Mouse (Mus musculus): ENCODE measurements around the gene Cpne4.

Cpne4 gene

DNA sequence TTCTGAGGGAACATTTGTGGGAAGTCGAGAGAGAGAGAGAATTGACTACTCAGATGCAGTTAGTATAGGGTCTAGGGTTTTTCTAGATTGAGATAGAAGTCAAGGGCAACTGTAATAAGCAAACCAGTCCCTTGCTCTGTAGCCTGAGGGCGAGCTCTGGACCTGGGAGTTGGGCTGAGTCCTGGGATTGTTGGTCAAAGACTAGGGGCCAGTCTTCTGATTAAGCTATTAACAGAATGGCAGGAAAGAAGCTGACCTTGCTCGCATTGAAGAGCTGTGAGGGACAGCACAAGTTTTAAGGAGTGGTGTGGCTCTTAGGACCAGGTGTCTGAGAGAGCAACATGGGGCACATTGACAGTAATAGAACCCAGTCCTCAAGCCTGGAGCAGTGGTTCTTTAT, 140.0 kb downstream of the Cpne4 start:
- DNase-seq (ENCODE audit: low read depth), result no peak

DNA sequence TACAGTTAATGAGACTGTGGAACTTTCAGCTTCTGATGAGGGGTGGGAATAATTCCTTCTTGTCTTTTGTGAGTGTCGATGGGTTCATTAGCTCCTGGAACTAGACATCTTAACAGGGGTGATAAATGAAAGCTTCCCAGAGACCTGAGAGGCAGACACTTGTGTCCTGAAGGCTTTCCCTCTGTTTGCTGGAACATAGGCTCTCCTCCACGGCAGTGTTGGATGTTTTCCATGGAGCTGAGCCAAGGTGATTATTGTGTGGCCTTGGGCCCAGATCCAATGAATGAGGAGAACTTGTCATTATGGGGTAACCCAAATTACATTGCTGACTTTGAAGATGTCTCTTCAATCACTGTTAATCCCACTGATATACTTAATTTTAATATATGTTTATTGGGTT, 146.1 kb downstream of the Cpne4 start:
- no peak for DNase-seq (ENCODE audit: low read depth)

DNA sequence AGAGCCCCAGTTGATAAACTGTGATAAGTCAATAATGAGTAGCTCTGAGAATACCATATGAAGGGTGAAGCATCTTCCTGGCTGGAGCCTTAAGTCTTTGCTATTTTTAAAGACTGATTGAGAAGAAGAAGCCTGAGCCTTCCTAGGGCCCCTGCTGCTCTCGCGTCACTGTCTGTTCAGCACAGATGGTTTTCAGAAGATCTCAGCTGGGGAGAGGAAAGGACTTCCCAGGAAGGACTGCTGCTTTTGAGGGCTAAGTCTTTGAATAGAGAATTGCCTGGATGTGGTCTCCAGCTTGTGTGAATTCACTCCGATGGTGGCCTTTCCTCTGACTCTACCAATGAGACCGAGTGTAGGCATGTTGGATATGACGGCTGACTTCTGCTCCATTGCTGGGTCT, 163.7 kb downstream of the Cpne4 start:
- DNase-seq (ENCODE audit: low read depth), result no peak

DNA sequence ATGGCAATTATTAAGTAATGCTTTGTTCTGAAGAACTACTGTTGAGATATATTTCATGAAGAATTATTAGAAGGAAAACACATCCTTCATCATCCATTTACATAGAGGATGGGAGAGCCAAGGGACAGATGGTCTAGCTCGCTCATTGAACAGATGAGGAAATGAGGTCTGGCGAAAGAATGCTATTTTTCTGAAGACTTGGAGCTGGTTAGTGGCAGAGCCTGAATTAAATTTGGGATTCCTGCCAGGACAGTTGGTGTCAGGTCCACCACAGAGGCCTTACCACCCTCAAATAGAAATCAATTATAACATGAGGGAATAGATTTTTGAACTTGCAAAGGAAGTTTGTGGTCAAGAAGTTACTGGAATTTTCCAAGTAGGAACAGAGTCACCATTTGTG, 178.2 kb downstream of the Cpne4 start:
- no peak for DNase-seq (ENCODE audit: low read depth)

DNA sequence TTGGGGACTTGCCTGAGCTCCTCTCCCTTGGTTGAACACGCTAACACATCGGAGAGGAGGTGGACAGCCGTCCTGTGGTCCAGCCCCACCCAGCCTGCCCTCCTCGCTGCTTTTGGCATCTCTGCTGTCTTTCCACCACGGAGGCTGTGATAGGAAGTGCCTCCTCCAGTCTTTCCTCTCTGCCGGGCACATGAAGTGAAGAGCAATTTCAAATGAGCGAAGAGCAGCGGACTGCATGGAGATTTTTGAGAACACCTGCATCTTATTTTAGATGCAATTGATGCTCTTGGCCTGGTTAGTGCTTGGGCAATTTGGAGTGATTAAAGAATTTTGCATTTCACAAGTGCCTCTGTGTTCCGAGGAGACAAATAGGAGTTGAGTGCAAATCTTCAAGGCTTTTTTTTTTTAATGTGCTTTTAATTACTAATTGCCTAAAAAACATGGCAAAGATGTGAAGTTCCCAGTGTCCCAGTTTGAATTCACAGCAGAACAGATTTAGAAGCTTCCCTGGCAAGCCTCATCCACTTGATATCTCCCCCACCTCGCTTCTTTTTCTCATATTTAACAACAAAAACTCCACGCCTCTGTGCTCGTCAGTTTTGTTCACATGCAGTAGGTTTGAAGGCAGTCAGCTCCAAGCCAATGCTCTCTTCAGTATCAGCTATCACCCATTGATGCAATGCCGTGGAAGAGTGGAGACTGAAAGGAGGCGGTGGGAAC, 195.7 kb downstream of the Cpne4 start:
- no peak for DNase-seq (ENCODE audit: low read depth)

DNA sequence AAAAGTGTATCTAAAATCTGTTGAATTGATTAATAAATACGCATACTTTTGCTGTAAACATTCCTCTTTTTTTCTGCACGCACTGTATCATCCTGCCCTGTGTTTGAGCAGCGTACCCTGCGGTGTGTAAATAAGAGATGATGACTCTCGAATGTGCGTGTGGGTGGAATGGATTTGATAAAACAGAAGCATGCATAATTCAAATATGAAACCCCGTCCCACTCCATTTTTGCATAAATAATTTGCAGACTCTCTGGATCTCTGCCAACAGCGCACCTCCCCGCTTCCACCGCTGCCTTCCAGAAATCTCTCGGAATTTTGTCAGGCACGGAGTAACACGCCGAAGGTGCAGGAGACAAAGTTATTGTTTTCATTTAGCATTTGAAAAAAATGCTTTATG, 208.4 kb downstream of the Cpne4 start:
- DNase-seq (ENCODE audit: low read depth), result no peak

DNA sequence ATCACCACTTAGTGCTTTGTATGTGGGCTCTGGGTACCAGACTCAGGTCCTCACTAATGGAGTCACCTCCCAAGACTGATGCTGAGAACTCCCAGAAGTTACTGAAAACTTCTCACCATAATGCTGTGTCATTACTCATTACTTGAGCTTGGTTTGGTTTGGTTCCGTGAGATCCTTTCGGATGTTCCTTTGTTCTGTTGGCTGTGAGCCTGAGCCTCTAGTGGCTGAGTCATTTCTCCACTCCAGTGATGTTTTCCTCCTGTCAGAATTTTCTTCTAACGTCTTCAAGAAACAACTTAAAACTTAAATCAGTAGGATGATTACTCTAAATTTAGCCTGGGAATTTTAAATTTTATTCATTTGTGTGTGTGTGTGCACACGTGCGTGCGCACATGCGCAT, 212.9 kb downstream of the Cpne4 start:
- no peak for DNase-seq (ENCODE audit: low read depth)

DNA sequence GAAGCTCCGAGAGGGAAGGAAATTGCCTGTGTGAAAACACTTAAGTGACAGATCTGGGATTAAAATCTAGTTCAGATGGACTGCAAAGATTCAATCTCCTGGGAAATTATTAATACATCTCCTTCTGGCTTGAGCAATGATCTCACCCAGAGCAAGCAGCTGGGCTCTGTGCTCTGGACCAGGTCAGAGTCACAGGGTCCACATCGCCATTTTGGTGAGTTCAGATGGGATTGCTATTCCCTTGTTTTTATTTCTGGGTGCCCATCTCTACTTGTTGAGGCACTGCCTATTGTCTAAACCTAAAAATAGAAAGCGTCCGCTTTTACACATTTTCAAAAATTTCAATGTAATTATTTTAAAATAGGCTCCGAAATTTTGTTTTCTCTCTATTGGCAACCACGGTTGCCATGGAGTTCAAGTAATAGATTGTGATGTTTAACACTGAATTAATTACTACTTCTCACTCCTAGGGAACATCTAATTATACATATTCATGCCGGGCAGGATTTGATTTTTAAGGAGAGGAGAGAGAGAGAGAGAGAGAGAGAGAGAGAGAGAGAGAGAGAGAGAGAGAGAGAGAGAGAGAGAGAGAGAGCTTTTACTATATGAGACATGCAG, 229.2 kb downstream of the Cpne4 start:
- no peak for DNase-seq (ENCODE audit: low read depth)

DNA sequence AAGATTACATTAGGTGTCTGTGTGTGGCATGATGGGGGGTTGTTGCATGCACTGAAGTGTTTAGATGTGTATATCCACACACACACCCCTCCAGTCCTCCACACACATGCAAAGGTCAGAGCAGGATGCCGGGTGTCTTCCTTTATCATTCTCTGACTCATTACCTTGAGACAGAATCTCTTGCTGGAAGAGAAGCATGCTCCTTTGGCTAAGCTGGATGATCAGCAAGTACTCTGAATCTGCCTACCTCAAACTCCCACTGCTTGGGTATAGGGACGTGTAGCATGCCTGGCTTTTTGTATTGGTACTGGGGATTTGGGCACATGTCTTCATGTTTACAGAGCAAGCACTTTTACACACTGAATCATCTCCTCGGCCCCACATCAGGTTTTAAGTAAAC, 230.0 kb downstream of the Cpne4 start:
- no peak for DNase-seq (ENCODE audit: low read depth)

DNA sequence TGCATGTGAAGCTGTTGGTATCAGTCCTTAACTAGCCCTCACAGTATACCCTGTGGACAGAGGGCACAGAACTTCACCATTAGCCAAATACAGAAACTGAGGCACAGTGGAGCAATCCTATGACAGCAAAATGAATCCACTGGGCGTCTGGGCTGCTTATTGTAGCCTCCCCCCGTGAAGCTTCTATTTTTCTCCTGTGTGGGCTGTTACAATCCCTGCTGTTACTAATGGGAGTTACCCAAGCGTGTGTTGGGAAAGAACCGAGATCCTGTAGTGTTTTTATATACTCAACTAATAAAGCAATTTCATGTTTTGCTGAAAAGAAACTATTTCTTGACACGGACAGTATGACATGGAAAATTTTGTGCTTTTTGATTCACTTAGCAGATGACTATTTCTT, 230.7 kb downstream of the Cpne4 start:
- DNase-seq (ENCODE audit: low read depth), result no peak

DNA sequence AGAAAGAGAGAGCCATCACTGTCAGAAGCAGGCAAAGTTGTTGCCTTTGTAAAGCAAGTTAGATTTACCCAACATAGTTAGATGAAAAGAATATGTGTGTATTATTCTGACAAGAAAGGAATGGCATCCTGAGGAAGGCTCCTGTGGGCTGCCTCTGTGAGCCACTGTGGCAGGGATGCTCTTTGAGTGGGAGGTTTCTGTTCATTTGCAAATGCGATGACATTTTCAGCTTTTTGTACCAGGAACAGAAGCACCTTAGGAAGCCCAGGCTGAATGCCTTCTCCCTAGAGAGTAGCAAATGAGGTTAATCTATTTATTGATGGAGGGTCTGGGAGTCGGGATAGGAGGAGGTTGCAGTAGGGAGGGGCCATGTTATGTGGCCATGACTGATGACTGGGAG, 249.5 kb downstream of the Cpne4 start:
- no peak for DNase-seq (ENCODE audit: low read depth)

DNA sequence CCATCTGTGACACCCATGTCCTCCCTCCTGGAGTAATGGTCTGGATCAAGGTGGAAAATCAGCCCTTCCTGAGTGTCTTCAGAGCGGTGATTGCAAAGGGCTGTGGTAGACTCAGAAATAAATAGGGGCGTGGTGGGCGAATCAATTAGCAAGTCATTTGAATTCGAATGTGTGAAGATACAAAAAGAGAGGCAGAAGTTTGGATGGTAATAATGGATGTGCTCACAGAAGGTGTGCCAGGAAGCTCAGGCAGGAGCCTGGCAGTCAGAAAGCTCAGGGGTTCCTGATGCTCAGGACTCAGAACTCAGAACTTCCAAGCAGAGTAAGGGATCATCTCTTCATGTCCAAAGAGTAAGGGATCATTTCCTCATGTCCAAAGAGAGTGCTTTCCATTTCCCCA, 257.7 kb downstream of the Cpne4 start:
- DNase-seq (ENCODE audit: low read depth), result no peak

DNA sequence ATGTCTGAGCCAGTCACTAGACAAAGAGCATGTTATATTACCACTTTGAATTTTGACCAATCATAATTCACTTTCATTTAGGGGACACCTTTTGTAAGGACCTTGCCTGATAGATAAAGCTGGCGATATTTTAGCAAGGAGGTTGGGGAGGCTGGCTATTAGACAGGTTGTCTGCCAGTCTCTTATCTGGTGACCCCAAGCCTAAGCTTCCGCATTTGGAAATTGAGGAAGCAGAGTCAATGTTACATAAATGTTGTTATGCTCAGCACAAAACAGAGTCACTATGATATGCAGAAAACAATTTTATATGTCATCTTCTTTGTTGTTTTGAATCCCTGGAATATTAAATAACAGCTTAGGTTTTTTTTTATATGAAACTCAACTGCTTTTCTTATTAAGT, 267.6 kb downstream of the Cpne4 start:
- no peak for DNase-seq (ENCODE audit: low read depth)

DNA sequence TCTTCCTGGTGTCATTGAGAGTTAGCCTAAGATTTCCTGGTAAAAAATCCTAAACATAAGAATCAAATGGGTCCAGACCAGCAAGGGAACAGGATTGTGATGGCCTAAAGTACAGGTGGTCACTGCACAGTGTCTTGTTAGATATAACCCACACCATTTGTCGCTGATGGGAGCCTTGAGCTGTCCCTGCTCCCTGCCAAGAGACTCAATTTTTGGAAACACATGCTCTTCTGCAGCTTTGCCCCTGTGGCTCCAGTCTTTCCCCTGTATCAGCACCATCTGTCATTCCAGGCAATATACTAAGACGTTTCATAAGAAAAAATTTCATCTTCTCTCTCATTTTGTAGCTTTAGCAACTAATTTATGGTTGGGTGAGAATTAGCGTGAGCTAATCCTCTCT, 281.6 kb downstream of the Cpne4 start:
- DNase-seq (ENCODE audit: low read depth), result no peak

DNA sequence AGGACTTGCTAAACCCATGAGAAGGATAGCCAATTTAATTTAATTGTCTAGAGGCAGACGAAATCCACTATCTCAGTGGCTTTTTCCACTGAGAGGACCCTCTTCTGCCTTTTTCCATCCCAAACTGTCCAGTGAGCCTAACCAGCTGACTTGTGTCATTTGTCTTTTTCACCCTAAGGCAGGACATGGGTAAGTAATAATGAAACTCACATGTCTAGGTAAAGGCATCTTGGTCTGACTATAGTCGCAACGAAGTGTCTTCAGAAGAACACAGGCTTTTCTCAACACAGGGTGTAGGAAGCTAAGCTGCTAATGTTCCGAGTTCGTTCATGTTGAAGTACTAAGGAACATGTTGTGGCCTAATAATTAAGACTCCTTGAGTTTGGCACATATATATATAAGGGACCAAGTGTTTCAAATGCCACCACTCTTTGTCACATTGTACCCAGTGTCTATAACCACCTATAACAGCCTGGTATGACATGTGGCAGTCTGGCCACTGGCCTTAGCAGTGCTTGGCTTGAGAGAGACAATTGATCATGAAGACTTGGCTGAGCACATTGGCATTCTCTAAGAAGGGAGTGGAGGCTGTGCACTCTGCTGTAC, 286.0 kb downstream of the Cpne4 start:
- DNase-seq (ENCODE audit: low read depth), result no peak

DNA sequence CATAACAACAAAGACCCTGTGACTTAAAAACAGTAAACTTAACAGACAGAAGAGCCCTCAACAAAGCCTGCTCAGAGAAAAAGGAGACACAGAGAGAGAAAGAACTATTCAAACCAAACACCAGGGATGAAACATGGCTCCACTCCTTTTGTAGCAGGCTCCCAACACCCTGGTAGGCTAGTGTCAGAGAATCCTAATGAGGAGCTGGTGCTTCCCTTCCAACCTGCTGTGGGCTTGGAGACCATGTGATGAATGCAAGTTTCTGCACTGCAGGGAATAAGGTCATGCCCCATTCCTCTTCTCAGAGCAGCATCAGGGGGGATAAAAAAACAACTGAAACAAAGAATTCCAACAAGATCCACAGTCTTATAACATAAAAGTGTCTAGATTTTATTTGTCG, 290.8 kb downstream of the Cpne4 start:
- no peak for DNase-seq (ENCODE audit: low read depth)

DNA sequence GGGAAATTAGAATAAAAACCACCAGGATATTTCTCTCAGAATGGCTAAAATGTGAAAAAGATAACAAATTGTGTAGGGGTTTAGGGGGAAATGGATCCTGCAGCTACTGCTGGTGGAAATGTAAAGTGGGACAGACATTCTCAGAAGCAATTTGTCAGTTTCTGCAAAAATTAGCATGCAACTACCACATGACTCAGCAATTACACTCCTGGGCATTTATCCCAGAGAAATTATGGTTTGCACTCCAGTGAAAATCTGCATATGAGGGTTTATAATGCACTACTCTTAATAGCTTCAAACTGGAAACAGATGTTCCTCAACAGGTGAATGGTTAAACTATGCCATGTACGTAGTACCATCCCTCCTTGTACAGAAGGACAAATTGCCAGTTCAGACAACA, 294.2 kb downstream of the Cpne4 start:
- DNase-seq (ENCODE audit: low read depth), result no peak

DNA sequence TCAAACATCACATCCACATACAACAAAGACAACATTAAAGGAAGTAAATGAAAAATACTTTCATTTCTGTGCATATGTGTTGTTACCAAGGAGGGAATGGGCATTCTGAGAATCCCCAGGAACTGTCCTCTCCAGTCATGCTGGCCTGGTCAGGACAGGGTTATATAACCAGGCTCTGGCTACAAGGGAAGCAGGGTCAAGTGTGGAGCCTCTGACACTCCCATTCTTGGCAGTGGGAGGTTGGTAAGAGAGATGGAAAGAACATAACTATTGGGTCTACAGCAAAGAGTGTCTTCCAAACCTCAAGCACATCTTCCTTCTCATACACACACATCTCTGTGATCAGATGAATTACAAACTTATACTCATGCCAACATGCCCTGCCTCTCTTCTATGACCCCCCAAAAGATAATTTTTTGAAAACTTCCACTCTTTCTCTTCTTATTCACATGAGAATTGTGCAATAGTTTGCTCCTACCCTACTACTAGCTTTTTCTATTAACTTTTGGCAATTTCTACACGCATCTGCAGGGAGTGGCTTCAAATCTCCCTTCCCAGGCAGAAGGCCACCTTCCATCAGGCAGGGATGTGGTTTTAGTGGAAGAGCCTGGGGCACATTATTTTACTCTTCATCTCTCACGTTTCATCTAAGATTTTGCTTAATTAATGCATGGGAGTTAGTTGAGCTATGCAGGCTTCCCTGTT, 298.3 kb downstream of the Cpne4 start:
- DNase-seq (ENCODE audit: low read depth), result no peak

DNA sequence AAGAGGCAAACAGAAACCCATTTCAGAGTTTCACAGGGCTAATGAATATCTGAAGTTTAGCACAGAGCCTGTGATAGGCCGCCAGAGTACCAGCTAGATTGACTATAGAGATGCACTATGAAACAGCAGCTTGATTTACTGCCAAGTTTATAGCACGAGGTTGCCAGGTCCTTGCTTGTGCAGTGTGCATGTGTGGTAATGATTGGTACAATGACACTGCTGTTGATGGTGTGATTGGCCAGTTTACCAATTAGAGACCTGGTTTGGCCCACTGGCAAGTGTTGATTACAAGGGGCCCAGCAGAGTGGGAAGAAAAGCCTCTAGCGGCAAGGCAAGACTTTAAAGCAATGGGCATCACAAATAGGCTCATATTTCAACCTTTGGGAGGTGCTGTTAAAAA, 306.6 kb downstream of the Cpne4 start:
- DNase-seq (ENCODE audit: low read depth), result no peak

DNA sequence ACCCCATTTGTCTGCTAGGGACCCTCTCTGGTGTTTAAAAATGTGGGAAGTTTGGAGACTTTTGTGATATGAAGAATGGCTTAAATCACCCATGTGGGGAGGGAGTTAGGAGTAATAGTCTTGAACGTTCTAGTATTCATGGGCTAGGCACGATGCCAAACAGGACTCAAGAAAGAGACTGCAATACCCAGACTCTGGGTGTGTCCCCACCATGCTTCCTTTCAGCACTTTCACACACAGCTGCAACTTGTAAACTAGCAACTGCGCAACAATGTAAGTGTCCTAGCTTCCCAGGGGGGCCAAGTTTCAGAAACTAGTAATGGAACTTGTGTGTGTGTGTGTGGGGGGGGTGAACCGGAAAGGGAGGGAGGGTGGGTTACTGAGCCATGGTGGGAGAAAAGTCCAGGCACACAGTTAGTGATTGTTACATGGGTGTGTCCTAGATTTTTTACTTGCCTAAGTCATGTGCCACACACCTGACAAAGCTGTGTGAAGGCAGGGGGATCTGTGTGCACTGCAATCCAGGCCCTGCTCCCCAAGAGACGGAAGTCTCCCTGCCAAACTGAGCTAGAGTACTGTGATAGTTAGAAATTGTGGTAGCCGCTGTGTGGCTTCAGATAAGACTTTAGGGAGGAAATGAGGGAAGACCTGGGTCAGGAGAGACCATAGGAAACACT, 307.3 kb downstream of the Cpne4 start:
- no peak for DNase-seq (ENCODE audit: low read depth)

DNA sequence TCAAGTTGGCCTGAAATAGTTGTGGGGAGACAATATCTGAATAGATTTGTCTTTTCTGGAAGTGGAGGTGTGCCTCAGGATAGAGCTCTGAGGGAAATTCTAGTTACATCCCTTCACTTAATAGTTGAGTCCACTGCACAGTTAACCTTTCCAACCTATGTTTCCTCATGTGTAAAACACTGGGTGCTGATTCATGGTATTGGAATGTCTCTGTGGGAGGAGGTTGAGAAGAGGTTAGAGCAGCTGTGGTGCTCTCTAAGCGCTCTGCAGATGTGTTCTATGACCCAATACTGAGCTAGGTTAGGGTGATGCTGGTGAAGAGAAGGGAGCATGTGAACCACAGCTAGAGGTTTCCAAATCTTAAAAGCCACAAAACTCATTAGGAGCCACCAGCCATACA, 318.7 kb downstream of the Cpne4 start:
- no peak for DNase-seq (ENCODE audit: low read depth)

DNA sequence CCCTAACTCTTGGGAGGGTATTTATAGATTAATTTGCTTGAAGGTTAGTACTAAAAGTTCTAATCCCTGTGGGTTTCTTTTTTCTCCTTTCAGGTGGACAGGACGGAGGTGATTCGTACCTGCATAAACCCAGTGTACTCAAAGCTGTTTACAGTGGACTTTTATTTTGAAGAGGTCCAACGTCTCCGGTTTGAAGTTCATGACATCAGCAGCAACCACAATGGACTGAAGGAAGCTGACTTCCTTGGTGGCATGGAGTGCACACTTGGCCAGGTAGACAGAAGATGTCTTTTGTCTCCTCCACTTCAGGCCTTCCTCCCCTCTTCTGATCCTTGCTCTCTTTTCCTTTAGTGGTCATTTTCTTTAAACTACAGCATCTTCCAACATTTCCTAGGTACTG, 325.5 kb downstream of the Cpne4 start:
- no peak for DNase-seq (ENCODE audit: low read depth)

DNA sequence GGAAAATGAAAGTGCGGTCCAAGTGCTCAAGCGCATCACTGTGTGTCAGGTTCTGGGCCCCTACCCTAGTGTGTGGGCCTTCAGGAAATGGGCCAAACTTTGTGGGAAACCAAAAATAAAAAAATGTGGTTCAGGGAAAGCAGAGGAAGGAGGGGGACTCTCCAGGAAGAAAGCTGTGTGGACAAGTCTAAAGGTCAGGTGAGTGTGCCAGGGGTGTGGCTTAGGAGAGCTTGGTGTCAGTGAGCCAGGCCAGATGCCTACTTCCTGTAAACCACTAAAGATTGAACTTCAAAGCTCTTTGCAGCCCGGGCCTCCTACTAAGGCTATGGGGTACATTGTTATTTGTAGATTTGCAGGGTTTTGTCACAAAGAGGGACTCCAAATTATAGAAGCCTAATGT, 327.1 kb downstream of the Cpne4 start:
- no peak for DNase-seq (ENCODE audit: low read depth)

All from naive thymus-derived CD4-positive, alpha-beta T cell, adult 2 months (primary cell).